Mouse (Mus musculus): ENCODE measurements around the gene Nrxn1. TPM values are rescaled to one million over a fixed set of nuclear protein-coding genes. Genes with fewer than 3 reads are reported as not detected.

The Nrxn1 gene
- polyA plus RNA-seq, 1 experiment from 2014 or later: 12.2 TPM

- Histone ChIP-seq H3K27me3 (replicated peaks; ENCODE audit: control insufficient read depth, insufficient read depth, low read length) (no peaks in the 10 kb centered on the region), H3K9me3 (ENCODE audit: control insufficient read depth, low read length) (no peaks in the 10 kb centered on the region), H3K27ac (replicated peaks; ENCODE audit: low read depth, low read length) (0 out of 2 replicates have a peak overlapping the region, but pooled peaks have one; percentile 17), H3K4me3 (ENCODE audit: low read depth, low read length) (no peak overlapping the region), H3K4me1 (ENCODE audit: control insufficient read depth, insufficient read depth, low read length) (no peaks in the 10 kb centered on the region), H3K4me2 (ENCODE audit: low read depth, low read length) (no peak overlapping the region), H3K9ac (ENCODE audit: low read depth, low read length) (no peak overlapping the region), H3K36me3 (ENCODE audit: control insufficient read depth, insufficient read depth, low read length) (no peaks in the 10 kb centered on the region)
- ATAC-seq (ENCODE audit: low read depth) (peak; percentile 80), DNase-seq (ENCODE audit: low spot score) (peak; percentile 42)
- WGBS: 10% methylated on average over 6 of the region's 6 CpGs
These were observed 396.6 kb downstream of the Nrxn1 start for GRCm38 (mm10) chr17:90696071-90696800.

- no peak for DNase-seq (ENCODE audit: low spot score)
- Histone ChIP-seq H3K4me2 (ENCODE audit: low read depth, low read length) (no peak overlapping the region), H3K4me3 (ENCODE audit: low read depth, low read length) (no peak overlapping the region), H3K4me1 (ENCODE audit: control insufficient read depth, insufficient read depth, low read length) (no peaks in the 10 kb centered on the region), H3K36me3 (ENCODE audit: control insufficient read depth, insufficient read depth, low read length) (no peaks in the 10 kb centered on the region), H3K9me3 (ENCODE audit: control insufficient read depth, low read length) (no peaks in the 10 kb centered on the region), H3K27me3 (replicated peaks; ENCODE audit: control insufficient read depth, insufficient read depth, low read length) (no peaks in the 10 kb centered on the region), H3K9ac (ENCODE audit: low read depth, low read length) (no peak overlapping the region), H3K27ac (replicated peaks; ENCODE audit: low read depth, low read length) (no peak overlapping the region)
- no peak for ATAC-seq (ENCODE audit: low read depth)
- 75% methylated on average over 5 of the region's 5 CpGs for WGBS
These were observed 397.7 kb downstream of the Nrxn1 start for GRCm38 (mm10) chr17:90695086-90695584.

GRCm38 (mm10) chr17:90684172-90684571 lies 408.7 kb downstream of the Nrxn1 start:
- no peak for DNase-seq (ENCODE audit: low spot score)
- H3K36me3 ChIP-seq (ENCODE audit: control insufficient read depth, insufficient read depth, low read length): no peaks in the 10 kb centered on the region
- no peak overlapping the region for H3K4me2 ChIP-seq (ENCODE audit: low read depth, low read length)
- H3K27me3 ChIP-seq (replicated peaks; ENCODE audit: control insufficient read depth, insufficient read depth, low read length): no peaks in the 10 kb centered on the region
- no peak overlapping the region for H3K27ac ChIP-seq (replicated peaks; ENCODE audit: low read depth, low read length)
- ATAC-seq (ENCODE audit: low read depth): no peak
- no peaks in the 10 kb centered on the region for H3K9me3 ChIP-seq (ENCODE audit: control insufficient read depth, low read length)
- H3K4me1 ChIP-seq (ENCODE audit: control insufficient read depth, insufficient read depth, low read length): no peaks in the 10 kb centered on the region
- H3K9ac ChIP-seq (ENCODE audit: low read depth, low read length): no peak overlapping the region
- H3K4me3 ChIP-seq (ENCODE audit: low read depth, low read length): no peak overlapping the region

- no peaks in the 10 kb centered on the region for H3K36me3 ChIP-seq (ENCODE audit: control insufficient read depth, insufficient read depth, low read length)
- no peak overlapping the region for H3K4me3 ChIP-seq (ENCODE audit: low read depth, low read length)
- no peak overlapping the region for H3K9ac ChIP-seq (ENCODE audit: low read depth, low read length)
- no peak overlapping the region for H3K27ac ChIP-seq (replicated peaks; ENCODE audit: low read depth, low read length)
- no peaks in the 10 kb centered on the region for H3K27me3 ChIP-seq (replicated peaks; ENCODE audit: control insufficient read depth, insufficient read depth, low read length)
- H3K4me1 ChIP-seq (ENCODE audit: control insufficient read depth, insufficient read depth, low read length): no peaks in the 10 kb centered on the region
- WGBS: 75% methylated on average over 1 of the region's 1 CpGs
- no peak overlapping the region for H3K4me2 ChIP-seq (ENCODE audit: low read depth, low read length)
- no peaks in the 10 kb centered on the region for H3K9me3 ChIP-seq (ENCODE audit: control insufficient read depth, low read length)
- ATAC-seq (ENCODE audit: low read depth) (no peak), DNase-seq (ENCODE audit: low spot score) (no peak)
These were observed 411.9 kb downstream of the Nrxn1 start for GRCm38 (mm10) chr17:90681019-90681418.

GRCm38 (mm10) chr17:90676676-90677075 lies 416.2 kb downstream of the Nrxn1 start:
- no peak for ATAC-seq (ENCODE audit: low read depth)
- H3K9ac ChIP-seq (ENCODE audit: low read depth, low read length): no peak overlapping the region
- no peaks in the 10 kb centered on the region for H3K4me1 ChIP-seq (ENCODE audit: control insufficient read depth, insufficient read depth, low read length)
- no peaks in the 10 kb centered on the region for H3K36me3 ChIP-seq (ENCODE audit: control insufficient read depth, insufficient read depth, low read length)
- no peak overlapping the region for H3K27ac ChIP-seq (replicated peaks; ENCODE audit: low read depth, low read length)
- 48% methylated on average over 2 of the region's 2 CpGs for WGBS
- H3K9me3 ChIP-seq (ENCODE audit: control insufficient read depth, low read length): no peaks in the 10 kb centered on the region
- no peaks in the 10 kb centered on the region for H3K27me3 ChIP-seq (replicated peaks; ENCODE audit: control insufficient read depth, insufficient read depth, low read length)
- DNase-seq (ENCODE audit: low spot score): peak; percentile 31
- no peak overlapping the region for H3K4me3 ChIP-seq (ENCODE audit: low read depth, low read length)
- no peak overlapping the region for H3K4me2 ChIP-seq (ENCODE audit: low read depth, low read length)

GRCm38 (mm10) chr17:90662318-90662717 lies 430.6 kb downstream of the Nrxn1 start:
- Histone ChIP-seq H3K36me3 (ENCODE audit: control insufficient read depth, insufficient read depth, low read length) (no peaks in the 10 kb centered on the region), H3K9me3 (ENCODE audit: control insufficient read depth, low read length) (no peaks in the 10 kb centered on the region), H3K4me1 (ENCODE audit: control insufficient read depth, insufficient read depth, low read length) (no peaks in the 10 kb centered on the region), H3K27me3 (replicated peaks; ENCODE audit: control insufficient read depth, insufficient read depth, low read length) (no peaks in the 10 kb centered on the region), H3K9ac (ENCODE audit: low read depth, low read length) (no peak overlapping the region), H3K4me2 (ENCODE audit: low read depth, low read length) (no peak overlapping the region), H3K27ac (replicated peaks; ENCODE audit: low read depth, low read length) (no peak overlapping the region), H3K4me3 (ENCODE audit: low read depth, low read length) (no peak overlapping the region)
- no peak for DNase-seq (ENCODE audit: low spot score)
- WGBS: 87% methylated on average over 2 of the region's 2 CpGs
- no peak for ATAC-seq (ENCODE audit: low read depth)

- H3K27ac ChIP-seq (replicated peaks; ENCODE audit: low read depth, low read length): no peak overlapping the region
- ATAC-seq (ENCODE audit: low read depth) (no peak), DNase-seq (ENCODE audit: low spot score) (no peak)
- H3K9ac ChIP-seq (ENCODE audit: low read depth, low read length): no peak overlapping the region
- no peaks in the 10 kb centered on the region for H3K27me3 ChIP-seq (replicated peaks; ENCODE audit: control insufficient read depth, insufficient read depth, low read length)
- no peak overlapping the region for H3K4me3 ChIP-seq (ENCODE audit: low read depth, low read length)
- no peaks in the 10 kb centered on the region for H3K4me1 ChIP-seq (ENCODE audit: control insufficient read depth, insufficient read depth, low read length)
- H3K9me3 ChIP-seq (ENCODE audit: control insufficient read depth, low read length): no peaks in the 10 kb centered on the region
- no peaks in the 10 kb centered on the region for H3K36me3 ChIP-seq (ENCODE audit: control insufficient read depth, insufficient read depth, low read length)
- H3K4me2 ChIP-seq (ENCODE audit: low read depth, low read length): no peak overlapping the region
- WGBS: 67% methylated on average over 1 of the region's 1 CpGs
These were observed 438.4 kb downstream of the Nrxn1 start for GRCm38 (mm10) chr17:90654506-90654905.

GRCm38 (mm10) chr17:90653347-90653746 lies 439.5 kb downstream of the Nrxn1 start:
- Histone ChIP-seq H3K9ac (ENCODE audit: low read depth, low read length) (no peak overlapping the region), H3K27ac (replicated peaks; ENCODE audit: low read depth, low read length) (no peak overlapping the region), H3K9me3 (ENCODE audit: control insufficient read depth, low read length) (no peaks in the 10 kb centered on the region), H3K4me1 (ENCODE audit: control insufficient read depth, insufficient read depth, low read length) (no peaks in the 10 kb centered on the region), H3K4me2 (ENCODE audit: low read depth, low read length) (no peak overlapping the region), H3K36me3 (ENCODE audit: control insufficient read depth, insufficient read depth, low read length) (no peaks in the 10 kb centered on the region), H3K27me3 (replicated peaks; ENCODE audit: control insufficient read depth, insufficient read depth, low read length) (no peaks in the 10 kb centered on the region), H3K4me3 (ENCODE audit: low read depth, low read length) (no peak overlapping the region)
- DNase-seq (ENCODE audit: low spot score): peak; percentile 58
- no peak for ATAC-seq (ENCODE audit: low read depth)
- WGBS: 47% methylated on average over 2 of the region's 2 CpGs

GRCm38 (mm10) chr17:90650279-90650678 lies 442.6 kb downstream of the Nrxn1 start:
- Histone ChIP-seq H3K36me3 (ENCODE audit: control insufficient read depth, insufficient read depth, low read length) (no peaks in the 10 kb centered on the region), H3K4me2 (ENCODE audit: low read depth, low read length) (no peak overlapping the region), H3K9me3 (ENCODE audit: control insufficient read depth, low read length) (no peaks in the 10 kb centered on the region), H3K9ac (ENCODE audit: low read depth, low read length) (no peak overlapping the region), H3K4me1 (ENCODE audit: control insufficient read depth, insufficient read depth, low read length) (no peaks in the 10 kb centered on the region), H3K27me3 (replicated peaks; ENCODE audit: control insufficient read depth, insufficient read depth, low read length) (no peaks in the 10 kb centered on the region), H3K4me3 (ENCODE audit: low read depth, low read length) (no peak overlapping the region), H3K27ac (replicated peaks; ENCODE audit: low read depth, low read length) (no peak overlapping the region)
- WGBS: 86% methylated on average over 1 of the region's 1 CpGs
- ATAC-seq (ENCODE audit: low read depth): no peak
- DNase-seq (ENCODE audit: low spot score): no peak

All from embryonic facial prominence, embryonic 14.5 days (tissue).